Mouse (Mus musculus): ENCODE results near the gene Txlna. TPM values are rescaled to one million over a fixed set of nuclear protein-coding genes. Genes with fewer than 3 reads are reported as not detected.

The Txlna gene
- polyA plus RNA-seq, 1 experiment, result 70.8 TPM

GRCm38 (mm10) chr4:129584884-129585608, 55.8 kb downstream of the Txlna start:
- WGBS, result 4% methylated on average over 36 of the region's 36 CpGs
- peak; percentile 90 for DNase-seq
- 0 out of 2 replicates have a peak, but pooled peaks have one; percentile 46 for TF ChIP-seq POLR2A (IDR thresholded peaks at IDR 0.05; ENCODE audit: control insufficient read depth, extremely low read depth, insufficient read depth, low read length, poor library complexity)
- peak; percentile 77; the same call in 1 of the 2 replicates for TF ChIP-seq CTCF (IDR thresholded peaks at IDR 0.05; ENCODE audit: borderline replicate concordance, control insufficient read depth, extremely low read depth, insufficient read depth, low read length, poor library complexity)
- Histone ChIP-seq H3K27me3 (ENCODE audit: control insufficient read depth, insufficient read depth, low read length) (no peaks in the 10 kb centered on the region), H3K4me3 (ENCODE audit: control insufficient read depth, insufficient read depth, low read length) (peak overlapping the region; percentile 90), H3K4me1 (replicated peaks; ENCODE audit: control insufficient read depth, insufficient read depth, low read length) (peaks cover 18% of the 10 kb centered on the region), H3K36me3 (ENCODE audit: control insufficient read depth, insufficient read depth, low read length) (no peaks in the 10 kb centered on the region), H3K27ac (ENCODE audit: control insufficient read depth, insufficient read depth, low read length) (peak overlapping the region; percentile 92)

- TF ChIP-seq CTCF (IDR thresholded peaks at IDR 0.05; ENCODE audit: borderline replicate concordance, control insufficient read depth, extremely low read depth, insufficient read depth, low read length, poor library complexity), result no peak
- TF ChIP-seq POLR2A (IDR thresholded peaks at IDR 0.05; ENCODE audit: control insufficient read depth, extremely low read depth, insufficient read depth, low read length, poor library complexity), result no peak
Measured at GRCm38 (mm10) chr4:129584370-129584769, 56.5 kb downstream of the Txlna start.

GRCm38 (mm10) chr4:129582251-129582650, 58.6 kb downstream of the Txlna start:
- Histone ChIP-seq H3K27me3 (ENCODE audit: control insufficient read depth, insufficient read depth, low read length) (no peaks in the 10 kb centered on the region), H3K4me1 (replicated peaks; ENCODE audit: control insufficient read depth, insufficient read depth, low read length) (peaks cover 29% of the 10 kb centered on the region), H3K36me3 (ENCODE audit: control insufficient read depth, insufficient read depth, low read length) (no peaks in the 10 kb centered on the region), H3K4me3 (ENCODE audit: control insufficient read depth, insufficient read depth, low read length) (no peak overlapping the region), H3K27ac (ENCODE audit: control insufficient read depth, insufficient read depth, low read length) (no peak overlapping the region)
- DNase-seq, result no peak
- 97% methylated on average over 1 of the region's 1 CpGs for WGBS
- TF ChIP-seq POLR2A (IDR thresholded peaks at IDR 0.05; ENCODE audit: control insufficient read depth, extremely low read depth, insufficient read depth, low read length, poor library complexity) (no peak), CTCF (IDR thresholded peaks at IDR 0.05; ENCODE audit: borderline replicate concordance, control insufficient read depth, extremely low read depth, insufficient read depth, low read length, poor library complexity) (no peak)

More at GRCm38 (mm10) chr4:129584370-129584769, 56.5 kb downstream of the Txlna start:
- peak overlapping the region; percentile 40 for H3K27ac ChIP-seq (ENCODE audit: control insufficient read depth, insufficient read depth, low read length)
- WGBS, result 89% methylated on average over 1 of the region's 1 CpGs
- no peaks in the 10 kb centered on the region for H3K36me3 ChIP-seq (ENCODE audit: control insufficient read depth, insufficient read depth, low read length)
- no peak overlapping the region for H3K4me3 ChIP-seq (ENCODE audit: control insufficient read depth, insufficient read depth, low read length)
- peaks cover 22% of the 10 kb centered on the region for H3K4me1 ChIP-seq (replicated peaks; ENCODE audit: control insufficient read depth, insufficient read depth, low read length)
- no peaks in the 10 kb centered on the region for H3K27me3 ChIP-seq (ENCODE audit: control insufficient read depth, insufficient read depth, low read length)
- DNase-seq, result no peak

GRCm38 (mm10) chr4:129580347-129580746, 60.5 kb downstream of the Txlna start:
- H3K4me3 ChIP-seq (ENCODE audit: control insufficient read depth, insufficient read depth, low read length), result no peak overlapping the region
- H3K27ac ChIP-seq (ENCODE audit: control insufficient read depth, insufficient read depth, low read length), result peak overlapping the region; percentile 62
- peak; percentile 72 for DNase-seq
- H3K4me1 ChIP-seq (replicated peaks; ENCODE audit: control insufficient read depth, insufficient read depth, low read length), result peaks cover 42% of the 10 kb centered on the region
- TF ChIP-seq CTCF (IDR thresholded peaks at IDR 0.05; ENCODE audit: borderline replicate concordance, control insufficient read depth, extremely low read depth, insufficient read depth, low read length, poor library complexity), result no peak
- no peak for TF ChIP-seq POLR2A (IDR thresholded peaks at IDR 0.05; ENCODE audit: control insufficient read depth, extremely low read depth, insufficient read depth, low read length, poor library complexity)
- H3K27me3 ChIP-seq (ENCODE audit: control insufficient read depth, insufficient read depth, low read length), result no peaks in the 10 kb centered on the region
- H3K36me3 ChIP-seq (ENCODE audit: control insufficient read depth, insufficient read depth, low read length), result no peaks in the 10 kb centered on the region
- 45% methylated on average over 7 of the region's 7 CpGs for WGBS

GRCm38 (mm10) chr4:129578466-129578865, 62.4 kb downstream of the Txlna start, which contains the start of gene Fam167b:
TSS of gene Fam167b (minus strand) at chr4:129578549.
- no peaks in the 10 kb centered on the region for H3K36me3 ChIP-seq (ENCODE audit: control insufficient read depth, insufficient read depth, low read length)
- H3K4me1 ChIP-seq (replicated peaks; ENCODE audit: control insufficient read depth, insufficient read depth, low read length), result peaks cover 45% of the 10 kb centered on the region
- H3K27ac ChIP-seq (ENCODE audit: control insufficient read depth, insufficient read depth, low read length), result no peak within 1 kb of the TSS
- no peak for DNase-seq
- H3K27me3 ChIP-seq (ENCODE audit: control insufficient read depth, insufficient read depth, low read length), result no peaks in the 10 kb centered on the region
- WGBS, result 94% methylated on average over 5 of the region's 5 CpGs
- TF ChIP-seq POLR2A (IDR thresholded peaks at IDR 0.05; ENCODE audit: control insufficient read depth, extremely low read depth, insufficient read depth, low read length, poor library complexity), result no peak
- TF ChIP-seq CTCF (IDR thresholded peaks at IDR 0.05; ENCODE audit: borderline replicate concordance, control insufficient read depth, extremely low read depth, insufficient read depth, low read length, poor library complexity), result no peak
- no peak within 1 kb of the TSS for H3K4me3 ChIP-seq (ENCODE audit: control insufficient read depth, insufficient read depth, low read length)

- 91% methylated on average over 7 of the region's 7 CpGs for WGBS
Measured at GRCm38 (mm10) chr4:129577688-129578087, 63.2 kb downstream of the Txlna start.

More at GRCm38 (mm10) chr4:129577688-129578087, 63.2 kb downstream of the Txlna start:
- Histone ChIP-seq H3K27ac (ENCODE audit: control insufficient read depth, insufficient read depth, low read length) (no peak overlapping the region), H3K4me1 (replicated peaks; ENCODE audit: control insufficient read depth, insufficient read depth, low read length) (peaks cover 52% of the 10 kb centered on the region), H3K36me3 (ENCODE audit: control insufficient read depth, insufficient read depth, low read length) (no peaks in the 10 kb centered on the region), H3K4me3 (ENCODE audit: control insufficient read depth, insufficient read depth, low read length) (no peak overlapping the region), H3K27me3 (ENCODE audit: control insufficient read depth, insufficient read depth, low read length) (no peaks in the 10 kb centered on the region)
- no peak for TF ChIP-seq POLR2A (IDR thresholded peaks at IDR 0.05; ENCODE audit: control insufficient read depth, extremely low read depth, insufficient read depth, low read length, poor library complexity)
- TF ChIP-seq CTCF (IDR thresholded peaks at IDR 0.05; ENCODE audit: borderline replicate concordance, control insufficient read depth, extremely low read depth, insufficient read depth, low read length, poor library complexity), result no peak
- no peak for DNase-seq
